Mouse (Mus musculus) heart, adult 2 months (tissue): ENCODE results near the gene Nfe2l3. TPM values are rescaled to one million over a fixed set of nuclear protein-coding genes. Genes with fewer than 3 reads are reported as not detected.
A peak's percentile ranks its signal among the peaks of the same experiment; 100 is the strongest.

Experiments used
- DNase-seq, 2 experiments: peaks; one replicate each; pipeline ENCODE4 v3.0.0; 2021
- H3K27ac ChIP-seq: fragments of 200-600 bp; 2 replicates; pipeline ENCODE4 v1.8.1; 2022
- H3K27me3 ChIP-seq: fragments of 200-500 bp; 2 replicates; pipeline ENCODE4 v1.6.1; 2012; ENCODE audit warnings: mild to moderate bottlenecking, low read length, inconsistent platforms, mixed read lengths; ENCODE audit not compliant: control insufficient read depth, insufficient read depth
- H3K36me3 ChIP-seq: fragments of 200-500 bp; 2 replicates; pipeline ENCODE4 v1.6.1; 2012; ENCODE audit warnings: low read length, inconsistent platforms; ENCODE audit not compliant: control insufficient read depth, insufficient read depth
- H3K4me1 ChIP-seq: fragments of 200-500 bp; 2 replicates; pipeline ENCODE4 v1.6.1; 2011; ENCODE audit warnings: low read length; ENCODE audit not compliant: control insufficient read depth, insufficient read depth
- H3K4me3 ChIP-seq: fragments of 200-600 bp; 2 replicates; pipeline ENCODE4 v1.8.1; 2022
- H3K79me2 ChIP-seq: fragments of 200-500 bp; replicated peaks from 2 replicates; pipeline ENCODE4 v1.6.1; 2012; ENCODE audit warnings: mild to moderate bottlenecking, inconsistent platforms, low read length, moderate library complexity, mixed read lengths; ENCODE audit not compliant: control insufficient read depth, insufficient read depth
- H3K9ac ChIP-seq: fragments of 200-500 bp; 2 replicates; pipeline ENCODE4 v1.6.1; 2012; ENCODE audit warnings: low read depth, mild to moderate bottlenecking, control low read depth, inconsistent platforms, low read length, mixed read lengths
- CTCF ChIP-seq: fragments of 200-600 bp; IDR thresholded peaks from 2 replicates; pipeline ENCODE4 v1.8.1; 2022; ENCODE audit warnings: antibody characterized with exemption, mild to moderate bottlenecking, moderate library complexity
- EP300 ChIP-seq: fragments of 200-500 bp; IDR thresholded peaks from 2 replicates; pipeline ENCODE4 v1.6.1; 2011; ENCODE audit warnings: low read depth, low read length, control low read depth; ENCODE audit not compliant: insufficient read depth
- POLR2A ChIP-seq: fragments of 200-500 bp; IDR thresholded peaks from 2 replicates; pipeline ENCODE4 v1.6.1; 2011; ENCODE audit warnings: mild to moderate bottlenecking, low read depth, low read length, control low read depth; ENCODE audit not compliant: insufficient read depth
- WGBS: fragments of 180-500 bp; shearing (Covaris S2); methylation state at CpG from one replicate; pipeline ENCODE4 v1.1.7; 2018; 5-methylcytosine and 5-hydroxymethylcytosine counted together
- intact Hi-C: fragments of 180-260 bp; cut with DNase I; formaldehyde crosslinking; loops from one replicate; pipeline ENCODE4 v1.15.1; 2025
- polyA plus RNA-seq: library from polyadenylated mRNA; depleted of rRNA; stranded (reverse); fragments of >200 nt; gene quantifications from 2 replicates; pipeline ENCODE4 v1.2.3, GENCODE M21; 2012
- total RNA-seq, 2 experiments: library from RNA; stranded (reverse); gene quantifications; 2 replicates each; pipeline ENCODE4 v1.2.3; 2021

Gene Nfe2l3
- total and polyA plus RNA-seq, 3 experiments: 0.16 to 0.20 (median 0.18) TPM

- H3K27me3 ChIP-seq: no peaks in the 10 kb centered on the region
- intact Hi-C loops: loop anchor here (1.0 to 10.0 kb wide), 5 partner anchors 37 to 535 kb away; no protein-coding TSS in a partner anchor
- peaks cover 6% of the 10 kb centered on the region for H3K4me1 ChIP-seq
- peak within 1 kb of the TSS; percentile 71 for H3K4me3 ChIP-seq
- peak; percentile 98 to 100 for DNase-seq
- TF ChIP-seq CTCF (no peak), EP300 (peak; percentile 75), POLR2A (peak; percentile 99)
- peaks cover 45% of the 10 kb centered on the region for H3K36me3 ChIP-seq
- H3K9ac ChIP-seq: peak within 1 kb of the TSS; percentile 99
- H3K27ac ChIP-seq: peak within 1 kb of the TSS; percentile 99
- 1% methylated on average over 63 of the region's 63 CpGs for WGBS
- H3K79me2 ChIP-seq: peaks cover 4% of the 10 kb centered on the region
Observed at GRCm38 (mm10) chr6:51469715-51470310, 37.3 kb downstream of the Nfe2l3 start, which contains the start of gene Hnrnpa2b1. Gene Hnrnpa2b1 (minus strand): TSS chr6:51469894.

GRCm38 (mm10) chr6:51470311-51471178 lies 38.1 kb downstream of the Nfe2l3 start, which contains the start of gene Cbx3:
Gene Cbx3 (plus strand): TSS chr6:51470360.
- intact Hi-C loops: loop anchor here (5.0 kb wide), 1 partner anchor 37 kb away; no protein-coding TSS in a partner anchor
- Histone ChIP-seq H3K27ac (peak within 1 kb of the TSS; percentile 99), H3K36me3 (peaks cover 37% of the 10 kb centered on the region), H3K79me2 (peaks cover 4% of the 10 kb centered on the region), H3K9ac (peak within 1 kb of the TSS; percentile 99), H3K27me3 (no peaks in the 10 kb centered on the region), H3K4me1 (peaks cover 6% of the 10 kb centered on the region), H3K4me3 (peak within 1 kb of the TSS; percentile 71)
- TF ChIP-seq CTCF (no peak), POLR2A (peak; percentile 21; the same call in 1 of the 2 replicates)
- DNase-seq: peak; percentile 88
- 1% methylated on average over 93 of the region's 99 CpGs for WGBS

- TF ChIP-seq POLR2A: no peak
- TF ChIP-seq CTCF: no peak
- no peak for TF ChIP-seq EP300
- H3K9ac ChIP-seq: peak overlapping the region; percentile 99
- DNase-seq: no peak
- intact Hi-C loops: loop anchor here (5.0 kb wide), 1 partner anchor 36 kb away; no protein-coding TSS in a partner anchor
- peaks cover 35% of the 10 kb centered on the region for H3K36me3 ChIP-seq
- H3K4me3 ChIP-seq: peak overlapping the region; percentile 71
- peaks cover 4% of the 10 kb centered on the region for H3K4me1 ChIP-seq
- WGBS: 0% methylated on average over 10 of the region's 10 CpGs
- no peaks in the 10 kb centered on the region for H3K27me3 ChIP-seq
- peak overlapping the region; percentile 99 for H3K27ac ChIP-seq
- H3K79me2 ChIP-seq: peaks cover 4% of the 10 kb centered on the region
Observed at GRCm38 (mm10) chr6:51471179-51471505, 38.7 kb downstream of the Nfe2l3 start.

- peaks cover 4% of the 10 kb centered on the region for H3K79me2 ChIP-seq
- peak overlapping the region; percentile 99 for H3K27ac ChIP-seq
- no peak for DNase-seq
- no peaks in the 10 kb centered on the region for H3K27me3 ChIP-seq
- H3K4me3 ChIP-seq: peak overlapping the region; percentile 71; the same call in 1 of the 2 replicates
- peaks cover 1% of the 10 kb centered on the region for H3K4me1 ChIP-seq
- TF ChIP-seq POLR2A: no peak
- TF ChIP-seq CTCF: no peak
- TF ChIP-seq EP300: no peak
- H3K36me3 ChIP-seq: peaks cover 29% of the 10 kb centered on the region
- intact Hi-C loops: loop anchor here (5.0 kb wide), 1 partner anchor 36 kb away; no protein-coding TSS in a partner anchor
- WGBS: 40% methylated on average over 3 of the region's 3 CpGs
- H3K9ac ChIP-seq: no peak overlapping the region
Observed at GRCm38 (mm10) chr6:51471782-51472181, 39.3 kb downstream of the Nfe2l3 start.

- Histone ChIP-seq H3K27ac (no peak overlapping the region), H3K9ac (no peak overlapping the region), H3K79me2 (peaks cover 4% of the 10 kb centered on the region), H3K27me3 (no peaks in the 10 kb centered on the region), H3K36me3 (peaks cover 24% of the 10 kb centered on the region), H3K4me3 (no peak overlapping the region), H3K4me1 (no peaks in the 10 kb centered on the region; the same call in none of the 2 replicates)
- no peak for TF ChIP-seq POLR2A
- no peak for TF ChIP-seq CTCF
- no peak for TF ChIP-seq EP300
- no peak for DNase-seq
- intact Hi-C loops: loop anchor here (5.0 kb wide), 1 partner anchor 35 kb away; no protein-coding TSS in a partner anchor
- 48% methylated on average over 4 of the region's 4 CpGs for WGBS
Observed at GRCm38 (mm10) chr6:51472213-51472612, 39.7 kb downstream of the Nfe2l3 start.
